Mouse (Mus musculus) MEL (cell line): ENCODE data around the gene Mtrf1l.

ENCODE experiments used
- BHLHE40 ChIP-seq: IDR thresholded peaks from 2 replicates; pipeline ENCODE4 v1.6.1; 2012; ENCODE audit warnings: low read depth, mild to moderate bottlenecking, inconsistent platforms, low read length, improper control_type of control experiment, borderline replicate concordance
- CTCF ChIP-seq, 3 experiments: IDR thresholded peaks in 2 of 3; conservative IDR thresholded peaks in 1 of 3; 2 replicates each; pipeline ENCODE4 v1.5.1; 2011 to 2012; ENCODE audit warnings: low read length in 3 of 3, low read depth in 2 of 3, mild to moderate bottlenecking in 2 of 3, improper control_type of control experiment in 1 of 3, inconsistent platforms in 1 of 3, mixed read lengths in 1 of 3, moderate library complexity in 1 of 3; ENCODE audit not compliant: control insufficient read depth in 1 of 3, insufficient read depth in 1 of 3, poor library complexity in 1 of 3, severe bottlenecking in 1 of 3
- EP300 ChIP-seq, 2 experiments: IDR thresholded peaks; 2 replicates each; pipeline ENCODE4 v1.6.1; 2011; ENCODE audit warnings: improper control_type of control experiment in 2 of 2, low read length in 2 of 2, low read depth in 1 of 2, mild to moderate bottlenecking in 1 of 2
- GATA1 ChIP-seq: IDR thresholded peaks from 2 replicates; pipeline ENCODE4 v1.6.1; 2011; ENCODE audit warnings: low read depth, low read length, improper control_type of control experiment
- HCFC1 ChIP-seq: IDR thresholded peaks from 2 replicates; pipeline ENCODE4 v1.6.1; 2012; ENCODE audit warnings: low read depth, mild to moderate bottlenecking, inconsistent platforms, low read length, improper control_type of control experiment, moderate library complexity
- JUND ChIP-seq: IDR thresholded peaks from 2 replicates; pipeline ENCODE4 v1.6.1; 2011; ENCODE audit warnings: low read depth, mild to moderate bottlenecking, improper control_type of control experiment, low read length
- MAZ ChIP-seq: IDR thresholded peaks from 2 replicates; pipeline ENCODE4 v1.6.1; 2012; ENCODE audit warnings: low read depth, mild to moderate bottlenecking, inconsistent platforms, low read length, improper control_type of control experiment
- MEF2A ChIP-seq: IDR thresholded peaks from 2 replicates; pipeline ENCODE4 v1.6.1; 2014; ENCODE audit warnings: low read depth, mild to moderate bottlenecking, inconsistent platforms, low read length, improper control_type of control experiment; ENCODE audit not compliant: poor library complexity, insufficient replicate concordance, severe bottlenecking; ENCODE audit errors: extremely low read depth
- MXI1 ChIP-seq: IDR thresholded peaks from 2 replicates; pipeline ENCODE4 v1.6.1; 2011; ENCODE audit warnings: mild to moderate bottlenecking, low read depth, low read length, improper control_type of control experiment
- POLR2A ChIP-seq, 2 experiments: IDR thresholded peaks; 2 replicates each; pipeline ENCODE4 v1.6.1; 2011 to 2012; ENCODE audit warnings: low read length in 2 of 2, mild to moderate bottlenecking in 2 of 2, control low read depth in 1 of 2, improper control_type of control experiment in 1 of 2, low read depth in 1 of 2, moderate library complexity in 1 of 2; ENCODE audit not compliant: control insufficient read depth in 1 of 2, insufficient read depth in 1 of 2, poor library complexity in 1 of 2
- SMC3 ChIP-seq: IDR thresholded peaks from 2 replicates; pipeline ENCODE4 v1.6.1; 2011; ENCODE audit warnings: low read depth, low read length, improper control_type of control experiment
- TAL1 ChIP-seq: IDR thresholded peaks from 2 replicates; pipeline ENCODE4 v1.6.1; 2012; ENCODE audit warnings: mild to moderate bottlenecking, inconsistent platforms, low read length, moderate library complexity, mixed read lengths
- USF1 ChIP-seq: IDR thresholded peaks from 2 replicates; pipeline ENCODE4 v1.6.1; 2014; ENCODE audit warnings: low read depth, mild to moderate bottlenecking, inconsistent platforms, low read length, improper control_type of control experiment, moderate library complexity
- ZKSCAN1 ChIP-seq: IDR thresholded peaks from 2 replicates; pipeline ENCODE4 v1.6.1; 2012; ENCODE audit warnings: low read depth, mild to moderate bottlenecking, inconsistent platforms, low read length, improper control_type of control experiment, moderate library complexity

DNA sequence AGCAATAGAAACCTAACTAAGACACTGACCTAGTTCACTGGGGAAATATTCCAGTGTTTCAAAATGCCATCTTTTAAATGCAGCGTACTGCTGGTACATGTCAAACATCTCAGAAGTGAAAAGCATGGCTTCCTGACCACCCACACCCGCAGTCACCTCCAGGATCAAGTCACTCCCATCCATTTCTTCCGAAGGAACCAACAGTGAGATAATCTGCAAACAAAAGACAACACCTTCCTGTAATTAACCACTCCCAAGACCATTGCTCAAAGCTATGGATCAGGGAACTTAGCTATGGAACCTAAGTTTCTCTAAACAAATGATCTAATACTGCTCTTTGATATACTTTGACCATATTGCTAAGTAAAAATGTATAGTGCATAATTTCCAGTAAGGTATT is 4.9 kb downstream of the Mtrf1l start:
- TF ChIP-seq MXI1, result no peak
- no peak for TF ChIP-seq HCFC1
- TF ChIP-seq CTCF (IDR thresholded peaks at IDR 0.05 in 2 of 3, conservative IDR thresholded peaks at IDR 0.05 in 1 of 3; ENCODE audit: control insufficient read depth in 1 of 3, insufficient read depth in 1 of 3, low read depth in 2 of 3, low read length in 3 of 3, poor library complexity in 1 of 3, severe bottlenecking in 1 of 3), result no peak
- TF ChIP-seq SMC3, result no peak
- TF ChIP-seq POLR2A (IDR thresholded peaks at IDR 0.05; ENCODE audit: control insufficient read depth in 1 of 2, insufficient read depth in 1 of 2, low read depth in 1 of 2, low read length in 2 of 2, poor library complexity in 1 of 2), result no peak
- no peak for TF ChIP-seq ZKSCAN1
- no peak for TF ChIP-seq TAL1
- TF ChIP-seq USF1, result no peak
- no peak for TF ChIP-seq MEF2A
- no peak for TF ChIP-seq MAZ
- no peak for TF ChIP-seq BHLHE40
- no peak for TF ChIP-seq GATA1
- no peak for TF ChIP-seq JUND
- no peak for TF ChIP-seq EP300 (IDR thresholded peaks at IDR 0.05; ENCODE audit: low read depth in 1 of 2, low read length in 2 of 2)
